Mouse (Mus musculus) macrophage (primary cell): Measurements from ENCODE around the gene Ypel2. TPM values are rescaled to one million over a fixed set of nuclear protein-coding genes. Genes with fewer than 3 reads are reported as not detected.

Experiments
- H3K27ac ChIP-seq: fragments of 350-480 bp; formaldehyde crosslinking; 2 replicates; pipeline ENCODE4 v1.9.0; 2021
- H3K36me3 ChIP-seq: fragments of 350-480 bp; formaldehyde crosslinking; 2 replicates; pipeline ENCODE4 v1.9.0; 2021; ENCODE audit errors: inconsistent target
- H3K4me3 ChIP-seq: fragments of 350-480 bp; formaldehyde crosslinking; 2 replicates; pipeline ENCODE4 v1.9.0; 2021; ENCODE audit errors: inconsistent target
- H3K79me2 ChIP-seq: fragments of 350-480 bp; formaldehyde crosslinking; 2 replicates; pipeline ENCODE4 v1.9.0; 2021; ENCODE audit errors: inconsistent target
- WGBS: methylation state at CpG from one replicate; pipeline ENCODE4 v1.1.7; 2026; ENCODE audit warnings: inconsistent platforms; ENCODE audit not compliant: missing documents; 5-methylcytosine and 5-hydroxymethylcytosine counted together
- polyA plus RNA-seq: library from polyadenylated mRNA; stranded (reverse); fragments of 250-400 nt; gene quantifications from 3 replicates; pipeline ENCODE4 v1.2.4, GENCODE M21; 2018; ENCODE audit warnings: inconsistent platforms

Gene Ypel2
- polyA plus RNA-seq, 1 experiment from 2014 or later = 4.0 TPM

DNA sequence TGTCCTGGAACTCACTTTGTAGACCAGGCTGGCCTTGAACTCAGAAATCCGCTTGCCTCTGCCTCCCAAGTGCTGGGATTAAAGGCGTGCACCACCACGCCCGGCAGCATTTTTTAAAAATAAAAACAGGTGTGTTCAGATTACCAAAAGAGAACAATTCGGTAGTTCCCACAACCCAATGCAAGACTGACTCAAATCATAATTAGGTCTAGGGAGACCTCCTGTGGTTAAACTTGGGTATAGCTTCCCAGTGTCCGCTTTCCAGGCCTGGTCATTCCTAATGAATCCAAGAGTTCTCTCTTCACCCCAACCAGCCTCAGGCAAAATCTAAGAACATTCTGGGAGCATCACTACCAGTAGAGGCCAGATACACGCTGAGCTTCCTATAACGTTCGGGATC is 17.0 kb upstream of the Ypel2 start:
- H3K27ac ChIP-seq = no peak overlapping the region
- H3K79me2 ChIP-seq = no peaks in the 10 kb centered on the region
- WGBS = 25% methylated on average over 9 of the region's 9 CpGs

DNA sequence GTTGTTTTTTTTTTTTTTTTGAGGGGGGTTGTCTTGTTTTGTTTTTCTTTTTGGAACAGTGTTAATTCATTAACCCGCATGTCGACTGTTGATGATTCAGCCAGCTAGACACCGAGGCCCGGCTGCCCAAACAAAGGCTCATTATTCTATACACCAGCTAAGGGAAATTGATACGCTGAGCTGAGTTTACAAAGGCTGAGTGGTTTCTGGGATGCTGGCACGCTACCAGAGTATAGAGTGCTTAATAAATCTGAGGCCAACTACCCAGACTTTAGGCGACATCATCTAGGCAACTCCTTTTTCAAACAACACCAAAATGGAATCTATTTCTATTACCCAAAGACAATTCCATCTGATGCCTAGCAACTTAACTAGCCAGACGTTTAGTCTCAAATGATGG is 13.9 kb upstream of the Ypel2 start:
- Histone ChIP-seq H3K36me3 (no peaks in the 10 kb centered on the region), H3K27ac (no peak overlapping the region), H3K4me3 (no peak overlapping the region), H3K79me2 (no peaks in the 10 kb centered on the region)
- WGBS = 95% methylated on average over 4 of the region's 8 CpGs

More for the DNA sequence above, 17.0 kb upstream of the Ypel2 start:
- Histone ChIP-seq H3K4me3 (no peak overlapping the region), H3K36me3 (no peaks in the 10 kb centered on the region)

DNA sequence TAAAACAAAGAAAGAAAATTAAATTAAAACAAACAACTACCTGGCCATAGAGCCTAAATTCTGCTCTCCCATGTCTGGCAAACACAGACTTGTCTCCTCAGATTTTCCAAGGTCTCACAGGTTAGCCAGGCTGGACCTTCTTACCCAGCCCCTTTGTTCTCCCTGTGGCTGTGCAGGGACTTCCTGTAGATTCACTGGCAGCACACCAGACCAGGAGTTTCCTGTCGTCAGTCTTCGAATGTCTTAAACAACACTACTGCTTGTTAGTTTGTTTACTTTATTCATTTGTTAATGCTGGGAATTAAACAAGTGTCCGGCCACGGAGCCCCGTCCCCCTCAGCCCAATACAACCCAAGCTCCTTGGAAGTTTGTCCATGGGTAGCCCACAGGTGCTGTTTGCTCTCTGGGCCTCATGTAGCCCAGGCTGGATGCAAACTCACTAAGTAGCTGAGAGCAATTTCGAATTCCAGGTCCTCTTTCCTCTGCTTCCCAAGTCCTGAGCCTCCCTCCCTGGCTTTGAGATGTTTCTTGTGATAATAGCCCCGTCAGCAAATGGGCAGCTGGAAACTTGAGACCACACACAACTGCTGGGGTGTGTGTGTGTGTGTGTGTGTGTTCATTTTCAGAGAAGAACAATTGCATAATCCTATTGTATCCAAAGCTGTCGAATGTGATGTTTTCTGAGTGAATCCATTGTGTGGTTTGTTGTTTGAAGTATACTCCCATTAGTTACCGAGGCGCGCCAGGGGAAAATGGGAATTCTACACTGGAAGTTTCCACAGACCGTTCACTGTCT is 11.7 kb upstream of the Ypel2 start:
- no peak overlapping the region for H3K27ac ChIP-seq
- no peaks in the 10 kb centered on the region for H3K36me3 ChIP-seq
- WGBS = 63% methylated on average over 12 of the region's 12 CpGs
- no peak overlapping the region for H3K4me3 ChIP-seq
- no peaks in the 10 kb centered on the region for H3K79me2 ChIP-seq

DNA sequence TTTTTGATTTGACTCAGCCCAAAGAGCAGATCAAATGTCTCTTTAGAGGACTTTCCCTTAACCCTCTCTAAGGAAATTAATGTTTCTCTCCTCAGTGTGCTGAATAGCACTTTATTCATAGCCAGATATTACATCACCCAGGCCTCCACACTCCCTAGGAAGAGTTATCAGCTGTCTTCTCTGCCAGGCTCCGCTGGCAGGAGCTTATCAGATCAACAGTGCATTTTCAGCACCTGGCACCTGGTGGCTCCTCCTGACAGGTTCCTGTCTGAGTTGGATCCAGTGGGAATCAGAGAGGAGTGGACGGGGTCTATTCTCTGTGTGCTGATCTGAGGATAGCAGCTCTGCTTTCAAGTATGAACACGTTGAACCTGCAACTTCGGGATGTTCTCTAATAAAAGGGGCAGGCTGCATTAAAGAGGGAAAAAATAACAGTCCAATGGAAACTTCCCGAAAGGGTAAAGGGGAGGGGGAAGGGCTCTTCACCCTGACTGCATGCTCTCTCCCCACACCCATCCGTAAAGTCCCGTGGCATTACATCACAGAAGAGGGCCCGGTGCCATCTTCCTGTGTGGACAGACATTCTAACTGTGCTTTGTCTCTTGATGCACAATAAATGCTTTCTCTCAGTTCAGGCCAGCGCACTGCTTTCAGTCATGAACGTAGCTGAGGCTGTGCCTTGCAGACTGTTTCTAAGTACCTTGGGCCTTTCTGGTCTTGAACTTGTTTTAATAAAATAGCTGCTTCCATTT is 8.7 kb upstream of the Ypel2 start:
- no peaks in the 10 kb centered on the region for H3K79me2 ChIP-seq
- no peak overlapping the region for H3K4me3 ChIP-seq
- H3K27ac ChIP-seq = no peak overlapping the region
- no peaks in the 10 kb centered on the region for H3K36me3 ChIP-seq
- 75% methylated on average over 10 of the region's 10 CpGs for WGBS

DNA sequence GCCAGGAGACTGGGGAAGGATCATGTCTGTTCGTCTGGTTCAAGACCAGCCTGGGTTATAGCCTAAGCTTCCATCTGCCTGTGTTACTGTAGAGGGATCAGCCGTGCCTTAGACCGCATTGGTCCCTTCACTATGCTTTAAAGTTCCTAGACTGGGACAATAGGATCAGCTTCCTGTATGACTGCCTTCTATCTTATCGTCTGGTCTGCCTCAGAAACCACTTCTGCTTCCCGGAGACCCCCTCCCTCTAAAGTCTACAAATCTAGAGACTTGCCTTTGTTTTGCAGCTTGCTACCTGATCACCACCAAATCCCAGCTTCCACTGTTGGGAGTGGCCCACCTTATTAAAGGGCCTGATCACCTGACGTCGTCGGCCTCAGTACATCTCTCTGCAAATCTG is 7.7 kb upstream of the Ypel2 start:
- Histone ChIP-seq H3K27ac (no peak overlapping the region), H3K36me3 (no peaks in the 10 kb centered on the region), H3K79me2 (no peaks in the 10 kb centered on the region), H3K4me3 (no peak overlapping the region)
- 67% methylated on average over 7 of the region's 8 CpGs for WGBS

DNA sequence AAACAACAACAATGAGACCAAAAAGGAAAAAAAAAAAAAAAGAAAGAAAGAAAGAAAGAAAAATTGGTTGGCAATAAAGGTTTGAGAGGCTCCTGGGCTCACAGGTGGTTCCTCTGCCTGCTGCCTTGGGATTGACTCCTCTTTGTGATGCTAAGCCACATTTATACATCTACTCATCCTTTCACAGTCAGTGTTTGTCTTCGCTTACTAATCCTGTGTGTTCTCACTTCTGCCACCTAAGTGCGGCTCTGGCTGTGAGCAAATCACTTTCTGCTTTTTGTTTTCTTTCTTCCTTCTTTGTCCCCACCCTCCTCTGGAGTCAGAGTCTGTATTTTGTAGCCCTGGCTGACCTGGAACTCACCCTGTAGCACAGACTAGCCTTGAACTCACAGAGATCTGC is 2.8 kb upstream of the Ypel2 start:
- Histone ChIP-seq H3K79me2 (no peaks in the 10 kb centered on the region; the same call in 1 of the 2 replicates), H3K36me3 (no peaks in the 10 kb centered on the region), H3K4me3 (no peak overlapping the region), H3K27ac (peak overlapping the region; percentile 19)
- 39% methylated on average over 2 of the region's 2 CpGs for WGBS

DNA sequence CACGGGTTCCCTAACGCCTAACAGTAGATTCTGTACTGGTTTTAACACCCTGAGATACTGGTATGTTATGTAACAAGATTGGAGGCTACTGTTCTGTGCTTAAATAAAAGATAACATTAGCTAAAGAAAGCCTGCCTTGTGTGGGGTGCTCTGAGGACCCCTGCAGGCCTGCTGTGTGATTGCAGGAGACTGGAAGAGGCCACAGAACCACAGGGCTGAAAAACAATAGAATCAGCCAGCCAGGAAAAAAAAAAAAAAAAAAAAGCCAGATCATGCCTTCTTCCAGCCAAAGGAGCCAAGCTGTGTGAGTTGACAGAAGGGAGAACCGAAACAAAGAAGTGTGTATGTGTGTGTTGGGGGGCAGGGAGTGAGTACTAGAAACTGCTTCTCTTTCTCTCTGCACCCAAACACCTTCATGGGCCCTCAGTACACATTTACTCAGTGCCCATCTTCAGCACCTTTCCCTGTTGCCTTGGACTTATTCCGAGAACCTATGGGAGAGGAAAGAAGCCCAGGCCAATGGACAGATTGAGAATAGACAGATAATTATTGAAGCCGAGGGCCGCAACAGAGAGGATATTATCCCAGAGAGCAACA is 2.2 kb upstream of the Ypel2 start:
- Histone ChIP-seq H3K27ac (peak overlapping the region; percentile 19), H3K79me2 (peaks cover 2% of the 10 kb centered on the region; the same call in 1 of the 2 replicates), H3K36me3 (no peaks in the 10 kb centered on the region), H3K4me3 (no peak overlapping the region)
- 37% methylated on average over 6 of the region's 6 CpGs for WGBS

DNA sequence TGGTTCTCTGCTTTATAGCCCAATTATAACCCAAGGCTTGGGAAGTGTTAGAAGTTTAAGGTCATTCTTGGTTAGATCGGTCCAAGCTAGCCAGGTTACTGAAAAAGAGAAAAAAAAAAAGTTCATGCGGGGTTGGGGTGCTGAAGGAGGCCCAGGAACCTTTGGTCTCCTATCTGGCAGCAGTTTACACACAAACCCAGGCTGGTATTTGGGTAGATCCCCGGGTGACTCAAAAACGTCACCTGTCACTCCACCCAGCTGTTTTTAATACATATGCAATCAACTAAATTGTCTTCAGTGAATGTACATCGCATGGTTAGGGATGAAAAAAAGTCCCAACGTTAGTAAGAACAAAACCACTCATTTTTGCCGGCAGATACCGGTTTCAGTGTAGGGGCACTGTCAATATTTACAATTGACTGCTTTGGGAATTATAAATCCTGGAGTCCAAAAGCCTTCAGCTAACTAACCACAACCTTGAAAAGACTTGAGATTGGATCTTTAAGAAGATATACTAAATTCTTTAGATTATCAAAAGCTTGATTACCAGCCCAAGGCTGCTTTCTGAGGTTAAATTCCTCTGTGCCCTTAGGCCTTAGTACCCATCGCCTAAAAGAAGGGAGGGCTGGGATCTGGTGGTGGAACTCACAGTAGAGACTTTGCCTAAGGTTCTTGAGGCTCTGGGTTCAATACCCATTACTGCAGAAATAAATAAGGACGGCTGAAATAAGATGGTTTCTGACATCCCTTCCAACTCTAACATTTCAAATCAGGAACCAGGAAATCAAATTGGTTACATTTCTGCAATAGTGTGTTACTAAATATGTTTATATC is 1.5 kb upstream of the Ypel2 start:
- Histone ChIP-seq H3K27ac (peak overlapping the region; percentile 15; the same call in 1 of the 2 replicates), H3K79me2 (peaks cover 9% of the 10 kb centered on the region; the same call in 1 of the 2 replicates), H3K4me3 (no peak overlapping the region), H3K36me3 (no peaks in the 10 kb centered on the region)
- 61% methylated on average over 10 of the region's 10 CpGs for WGBS

DNA sequence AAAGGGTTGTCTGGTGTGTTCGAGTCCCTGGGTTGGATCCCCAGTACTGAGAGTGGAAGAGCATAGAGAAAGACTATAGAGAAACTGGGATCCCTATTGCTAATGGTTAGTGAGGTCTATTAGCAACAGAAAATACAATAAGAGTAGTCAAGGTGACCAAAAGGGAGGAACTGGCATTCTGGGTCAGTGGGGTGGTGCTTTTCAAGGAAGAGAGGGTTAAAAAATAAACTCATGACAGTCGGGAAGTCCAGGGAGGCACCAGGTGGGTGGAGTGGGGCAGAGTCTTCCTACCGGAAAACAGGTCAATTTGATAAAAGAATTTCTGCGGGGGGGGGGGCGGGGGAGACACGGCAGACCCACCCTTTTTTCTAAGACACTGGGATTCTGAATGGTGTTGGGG is 823 bp upstream of the Ypel2 start:
- H3K4me3 ChIP-seq = no peak overlapping the region
- H3K79me2 ChIP-seq = peaks cover 16% of the 10 kb centered on the region; the same call in 1 of the 2 replicates
- H3K27ac ChIP-seq = no peak overlapping the region
- no peaks in the 10 kb centered on the region for H3K36me3 ChIP-seq
- WGBS = 32% methylated on average over 5 of the region's 6 CpGs

DNA sequence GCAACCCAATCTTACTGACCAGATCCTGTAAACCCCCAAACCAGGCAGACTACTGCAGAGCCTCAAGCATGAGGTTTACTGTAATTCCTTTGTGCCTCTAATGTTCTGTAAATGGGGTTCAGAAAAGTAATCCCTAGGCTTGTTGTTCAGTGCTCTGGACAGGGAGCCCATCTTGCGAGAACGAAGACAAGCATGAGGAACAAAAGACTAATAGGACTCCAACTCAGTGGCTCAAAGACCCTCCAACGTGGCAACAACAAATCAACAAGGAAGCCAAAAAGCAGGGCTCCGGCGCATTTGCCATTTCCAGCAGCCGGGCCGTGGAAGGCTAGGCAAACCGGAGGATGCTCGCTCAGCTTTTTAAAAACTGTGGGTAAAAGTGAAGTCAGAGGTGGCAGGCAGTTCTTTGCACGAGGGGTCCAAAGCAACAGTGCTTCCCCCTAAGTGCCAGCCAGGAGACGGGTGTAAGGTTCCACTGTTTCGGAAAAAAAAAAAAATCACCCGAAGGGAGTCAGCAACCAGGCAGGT is 982 bp downstream of the Ypel2 start:
- H3K36me3 ChIP-seq = no peaks in the 10 kb centered on the region
- 7% methylated on average over 13 of the region's 13 CpGs for WGBS
- H3K79me2 ChIP-seq = peaks cover 19% of the 10 kb centered on the region; the same call in 1 of the 2 replicates
- no peak overlapping the region for H3K27ac ChIP-seq
- peak overlapping the region; percentile 43 for H3K4me3 ChIP-seq

DNA sequence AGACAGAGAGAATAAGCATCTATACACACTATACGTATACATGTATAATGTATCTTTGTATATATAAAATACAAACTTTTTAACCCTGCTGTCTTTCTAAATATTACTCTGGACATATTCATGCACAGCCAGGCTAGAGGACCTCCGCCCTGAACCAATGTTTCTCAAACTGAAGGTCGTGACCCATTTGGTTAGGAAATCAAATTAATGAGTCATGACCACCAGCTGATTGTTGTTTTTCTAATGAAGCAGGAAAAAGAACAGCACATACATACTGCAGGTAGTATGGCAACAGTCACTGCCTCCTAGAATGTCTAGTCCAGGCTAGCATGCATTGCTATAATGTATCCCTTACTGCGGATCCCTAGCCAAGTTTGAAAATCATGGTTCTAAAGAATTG is 2.3 kb downstream of the Ypel2 start:
- no peaks in the 10 kb centered on the region for H3K36me3 ChIP-seq
- H3K4me3 ChIP-seq = no peak overlapping the region
- H3K79me2 ChIP-seq = peaks cover 19% of the 10 kb centered on the region; the same call in 1 of the 2 replicates
- WGBS = 80% methylated on average over 3 of the region's 4 CpGs
- no peak overlapping the region for H3K27ac ChIP-seq

DNA sequence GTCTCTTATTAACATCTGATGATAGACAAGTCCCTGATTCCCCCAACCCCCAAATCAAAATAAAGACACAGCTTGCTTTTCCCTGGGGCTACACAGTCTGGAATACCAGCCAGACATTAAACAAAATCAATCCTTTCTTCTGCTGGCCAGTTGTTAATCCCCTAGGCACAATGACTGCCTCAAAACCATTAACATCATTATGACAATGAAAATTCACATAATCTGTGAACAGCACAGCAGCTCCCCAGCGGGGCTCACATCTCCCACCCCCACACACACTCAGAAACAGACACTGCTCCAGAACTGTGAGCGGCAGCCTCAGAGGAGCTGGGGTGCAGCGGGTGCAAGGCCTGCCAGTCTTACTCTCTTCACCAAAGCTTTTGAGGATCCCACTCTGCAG is 3.2 kb downstream of the Ypel2 start:
- H3K36me3 ChIP-seq = no peaks in the 10 kb centered on the region
- H3K79me2 ChIP-seq = peaks cover 19% of the 10 kb centered on the region; the same call in 1 of the 2 replicates
- 100% methylated on average over 3 of the region's 3 CpGs for WGBS
- no peak overlapping the region for H3K27ac ChIP-seq
- no peak overlapping the region for H3K4me3 ChIP-seq

DNA sequence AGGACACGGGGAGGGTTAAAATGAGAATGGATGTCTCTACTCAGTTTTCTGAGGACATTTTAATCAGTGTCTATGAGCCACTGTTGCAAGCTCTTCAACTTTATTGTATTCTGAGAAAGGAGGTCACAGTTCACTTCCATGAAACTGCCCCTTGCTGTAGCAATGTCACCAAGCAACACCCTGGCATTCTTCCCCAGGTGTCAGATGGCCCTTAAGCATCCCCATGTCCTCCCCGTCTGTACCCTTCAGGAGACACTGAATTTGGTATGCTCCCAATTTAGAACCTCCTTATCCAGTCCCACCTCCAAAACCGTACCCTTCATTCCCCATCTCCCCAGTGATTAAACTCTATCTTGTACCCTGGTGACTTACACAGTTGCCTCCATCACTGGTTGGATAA is 8.5 kb downstream of the Ypel2 start:
- H3K79me2 ChIP-seq = peaks cover 9% of the 10 kb centered on the region; the same call in 1 of the 2 replicates
- H3K4me3 ChIP-seq = no peak overlapping the region
- H3K27ac ChIP-seq = no peak overlapping the region
- 93% methylated on average over 3 of the region's 3 CpGs for WGBS
- H3K36me3 ChIP-seq = no peaks in the 10 kb centered on the region

DNA sequence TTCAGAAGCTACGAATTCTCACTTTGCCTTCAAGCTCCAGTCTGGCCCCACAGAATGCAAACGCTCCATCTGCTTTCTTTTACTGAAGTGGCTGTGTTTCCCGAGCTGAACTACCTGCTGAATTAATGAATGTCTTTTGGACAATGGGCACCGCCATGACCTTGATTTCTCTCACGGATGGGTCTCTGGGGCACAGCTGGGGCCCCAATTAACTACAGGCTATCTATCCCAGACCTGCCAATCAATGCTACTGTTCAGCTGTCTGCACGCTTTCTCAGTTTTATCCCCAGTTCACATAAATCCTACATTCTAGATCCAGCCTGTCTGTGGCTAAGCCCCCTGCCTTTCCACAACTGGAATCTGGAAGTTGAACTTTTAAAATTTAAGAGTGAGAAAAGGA is 10.5 kb downstream of the Ypel2 start:
- 89% methylated on average over 6 of the region's 6 CpGs for WGBS
- no peaks in the 10 kb centered on the region for H3K79me2 ChIP-seq
- no peaks in the 10 kb centered on the region for H3K36me3 ChIP-seq
- no peak overlapping the region for H3K4me3 ChIP-seq
- H3K27ac ChIP-seq = no peak overlapping the region
